Mouse (Mus musculus): ENCODE measurements around the gene Epn2. TPM values are rescaled to one million over a fixed set of nuclear protein-coding genes. Genes with fewer than 3 reads are reported as not detected.

Epn2 gene
- polyA plus RNA-seq, 1 experiment from 2014 or later: 31.4 TPM

- no peaks in the 10 kb centered on the region for H3K9me3 ChIP-seq (ENCODE audit: control insufficient read depth, low read length)
These were observed 38.6 kb upstream of the Epn2 start for GRCm38 (mm10) chr11:61618131-61618530.

GRCm38 (mm10) chr11:61617293-61617975, 37.9 kb upstream of the Epn2 start:
- peaks cover 8% of the 10 kb centered on the region for H3K4me1 ChIP-seq (ENCODE audit: control insufficient read depth, insufficient read depth, low read length)
- H3K4me2 ChIP-seq (ENCODE audit: low read depth): no peak overlapping the region
- no peak overlapping the region for H3K9ac ChIP-seq (ENCODE audit: low read length)
- no peak overlapping the region for H3K4me3 ChIP-seq (ENCODE audit: low read depth, low read length)
- H3K27me3 ChIP-seq (ENCODE audit: control insufficient read depth, insufficient read depth, low read length): no peaks in the 10 kb centered on the region
- 81% methylated on average over 7 of the region's 7 CpGs for WGBS
- no peak overlapping the region for H3K27ac ChIP-seq (ENCODE audit: low read depth, low read length)
- H3K9me3 ChIP-seq (ENCODE audit: control insufficient read depth, low read length): no peaks in the 10 kb centered on the region
- ATAC-seq (ENCODE audit: insufficient read depth, low FRiP score, low TSS enrichment) (no peak), DNase-seq (ENCODE audit: low spot score) (no peak)
- H3K36me3 ChIP-seq (ENCODE audit: control insufficient read depth, insufficient read depth, low read length): no peaks in the 10 kb centered on the region

More at GRCm38 (mm10) chr11:61618131-61618530, 38.6 kb upstream of the Epn2 start:
- no peak overlapping the region for H3K9ac ChIP-seq (ENCODE audit: low read length)
- H3K27me3 ChIP-seq (ENCODE audit: control insufficient read depth, insufficient read depth, low read length): no peaks in the 10 kb centered on the region
- no peak for DNase-seq (ENCODE audit: low spot score)
- H3K4me2 ChIP-seq (ENCODE audit: low read depth): no peak overlapping the region
- H3K4me3 ChIP-seq (ENCODE audit: low read depth, low read length): no peak overlapping the region
- no peak overlapping the region for H3K27ac ChIP-seq (ENCODE audit: low read depth, low read length)
- 88% methylated on average over 8 of the region's 8 CpGs for WGBS
- no peaks in the 10 kb centered on the region for H3K36me3 ChIP-seq (ENCODE audit: control insufficient read depth, insufficient read depth, low read length)
- H3K4me1 ChIP-seq (ENCODE audit: control insufficient read depth, insufficient read depth, low read length): peaks cover 8% of the 10 kb centered on the region
- ATAC-seq (ENCODE audit: insufficient read depth, low FRiP score, low TSS enrichment): no peak

GRCm38 (mm10) chr11:61616523-61617292, 37.2 kb upstream of the Epn2 start:
- 64% methylated on average over 9 of the region's 9 CpGs for WGBS
- Histone ChIP-seq H3K4me2 (ENCODE audit: low read depth) (no peak overlapping the region), H3K27ac (ENCODE audit: low read depth, low read length) (no peak overlapping the region), H3K4me3 (ENCODE audit: low read depth, low read length) (no peak overlapping the region), H3K36me3 (ENCODE audit: control insufficient read depth, insufficient read depth, low read length) (no peaks in the 10 kb centered on the region), H3K9me3 (ENCODE audit: control insufficient read depth, low read length) (no peaks in the 10 kb centered on the region), H3K27me3 (ENCODE audit: control insufficient read depth, insufficient read depth, low read length) (no peaks in the 10 kb centered on the region), H3K9ac (ENCODE audit: low read length) (no peak overlapping the region), H3K4me1 (ENCODE audit: control insufficient read depth, insufficient read depth, low read length) (peaks cover 8% of the 10 kb centered on the region)
- ATAC-seq (ENCODE audit: insufficient read depth, low FRiP score, low TSS enrichment): no peak
- DNase-seq (ENCODE audit: low spot score): no peak

- DNase-seq (ENCODE audit: low spot score) (peak; percentile 37), ATAC-seq (ENCODE audit: insufficient read depth, low FRiP score, low TSS enrichment) (no peak)
- Histone ChIP-seq H3K4me1 (ENCODE audit: control insufficient read depth, insufficient read depth, low read length) (peaks cover 8% of the 10 kb centered on the region), H3K27ac (ENCODE audit: low read depth, low read length) (no peak overlapping the region), H3K4me2 (ENCODE audit: low read depth) (peak overlapping the region; percentile 44), H3K9me3 (ENCODE audit: control insufficient read depth, low read length) (no peaks in the 10 kb centered on the region), H3K4me3 (ENCODE audit: low read depth, low read length) (peak overlapping the region; percentile 8; the same call in 1 of the 2 replicates), H3K27me3 (ENCODE audit: control insufficient read depth, insufficient read depth, low read length) (no peaks in the 10 kb centered on the region), H3K9ac (ENCODE audit: low read length) (peak overlapping the region; percentile 45), H3K36me3 (ENCODE audit: control insufficient read depth, insufficient read depth, low read length) (no peaks in the 10 kb centered on the region)
- WGBS: 15% methylated on average over 20 of the region's 22 CpGs
These were observed 36.4 kb upstream of the Epn2 start for GRCm38 (mm10) chr11:61615686-61616522.

- 55% methylated on average over 5 of the region's 5 CpGs for WGBS
- H3K4me3 ChIP-seq (ENCODE audit: low read depth, low read length): no peak overlapping the region
- DNase-seq (ENCODE audit: low spot score) (no peak), ATAC-seq (ENCODE audit: insufficient read depth, low FRiP score, low TSS enrichment) (no peak)
- peaks cover 5% of the 10 kb centered on the region for H3K4me1 ChIP-seq (ENCODE audit: control insufficient read depth, insufficient read depth, low read length)
- no peak overlapping the region for H3K4me2 ChIP-seq (ENCODE audit: low read depth)
- no peaks in the 10 kb centered on the region for H3K27me3 ChIP-seq (ENCODE audit: control insufficient read depth, insufficient read depth, low read length)
- H3K9me3 ChIP-seq (ENCODE audit: control insufficient read depth, low read length): no peaks in the 10 kb centered on the region
- no peaks in the 10 kb centered on the region for H3K36me3 ChIP-seq (ENCODE audit: control insufficient read depth, insufficient read depth, low read length)
- H3K27ac ChIP-seq (ENCODE audit: low read depth, low read length): no peak overlapping the region
- H3K9ac ChIP-seq (ENCODE audit: low read length): no peak overlapping the region
These were observed 34.9 kb upstream of the Epn2 start for GRCm38 (mm10) chr11:61614401-61614800.

- Histone ChIP-seq H3K4me3 (ENCODE audit: low read depth, low read length) (no peak overlapping the region), H3K36me3 (ENCODE audit: control insufficient read depth, insufficient read depth, low read length) (no peaks in the 10 kb centered on the region), H3K4me2 (ENCODE audit: low read depth) (no peak overlapping the region), H3K9me3 (ENCODE audit: control insufficient read depth, low read length) (0 out of 2 replicates have a peak, but pooled peaks cover 3% of the 10 kb centered on the region), H3K27me3 (ENCODE audit: control insufficient read depth, insufficient read depth, low read length) (no peaks in the 10 kb centered on the region), H3K9ac (ENCODE audit: low read length) (no peak overlapping the region), H3K27ac (ENCODE audit: low read depth, low read length) (no peak overlapping the region), H3K4me1 (ENCODE audit: control insufficient read depth, insufficient read depth, low read length) (peaks cover 4% of the 10 kb centered on the region; the same call in 1 of the 2 replicates)
- ATAC-seq (ENCODE audit: insufficient read depth, low FRiP score, low TSS enrichment) (no peak), DNase-seq (ENCODE audit: low spot score) (no peak)
- 94% methylated on average over 4 of the region's 4 CpGs for WGBS
These were observed 32.7 kb upstream of the Epn2 start for GRCm38 (mm10) chr11:61612116-61612635.

GRCm38 (mm10) chr11:61611197-61611596, 31.7 kb upstream of the Epn2 start:
- Histone ChIP-seq H3K9ac (ENCODE audit: low read length) (no peak overlapping the region), H3K36me3 (ENCODE audit: control insufficient read depth, insufficient read depth, low read length) (no peaks in the 10 kb centered on the region), H3K27ac (ENCODE audit: low read depth, low read length) (no peak overlapping the region), H3K4me1 (ENCODE audit: control insufficient read depth, insufficient read depth, low read length) (peaks cover 4% of the 10 kb centered on the region; the same call in 1 of the 2 replicates), H3K4me2 (ENCODE audit: low read depth) (no peak overlapping the region), H3K4me3 (ENCODE audit: low read depth, low read length) (no peak overlapping the region), H3K27me3 (ENCODE audit: control insufficient read depth, insufficient read depth, low read length) (no peaks in the 10 kb centered on the region), H3K9me3 (ENCODE audit: control insufficient read depth, low read length) (0 out of 2 replicates have a peak, but pooled peaks cover 3% of the 10 kb centered on the region)
- no peak for DNase-seq (ENCODE audit: low spot score)
- WGBS: 77% methylated on average over 3 of the region's 3 CpGs
- ATAC-seq (ENCODE audit: insufficient read depth, low FRiP score, low TSS enrichment): no peak

GRCm38 (mm10) chr11:61608072-61608471, 28.6 kb upstream of the Epn2 start:
- H3K36me3 ChIP-seq (ENCODE audit: control insufficient read depth, insufficient read depth, low read length): no peaks in the 10 kb centered on the region
- H3K9me3 ChIP-seq (ENCODE audit: control insufficient read depth, low read length): 0 out of 2 replicates have a peak, but pooled peaks cover 3% of the 10 kb centered on the region
- no peak overlapping the region for H3K4me2 ChIP-seq (ENCODE audit: low read depth)
- ATAC-seq (ENCODE audit: insufficient read depth, low FRiP score, low TSS enrichment) (no peak), DNase-seq (ENCODE audit: low spot score) (no peak)
- H3K9ac ChIP-seq (ENCODE audit: low read length): no peak overlapping the region
- no peak overlapping the region for H3K27ac ChIP-seq (ENCODE audit: low read depth, low read length)
- H3K4me3 ChIP-seq (ENCODE audit: low read depth, low read length): no peak overlapping the region
- 88% methylated on average over 4 of the region's 4 CpGs for WGBS
- H3K27me3 ChIP-seq (ENCODE audit: control insufficient read depth, insufficient read depth, low read length): no peaks in the 10 kb centered on the region
- no peaks in the 10 kb centered on the region for H3K4me1 ChIP-seq (ENCODE audit: control insufficient read depth, insufficient read depth, low read length)
